Mouse (Mus musculus) heart, postnatal 0 days (tissue): Measurements from ENCODE around the gene Ugt1a6a. TPM values are rescaled to one million over a fixed set of nuclear protein-coding genes. Genes with fewer than 3 reads are reported as not detected.

Experiments
- ATAC-seq: fragments of 200-750 bp; cut with Nextera tagmentation; 2 replicates; pipeline ENCODE4 v1.8.0; 2017; ENCODE audit warnings: low read depth, moderate number of reproducible peaks, moderate library complexity; ENCODE audit not compliant: insufficient read depth
- DNase-seq: peaks from one replicate; pipeline ENCODE4 v3.0.0-alpha.2; 2016; ENCODE audit warnings: low spot score
- H3K27ac ChIP-seq: fragments of 300-500 bp; sonication (generic); 2 replicates; pipeline ENCODE4 v1.5.1; 2014; ENCODE audit warnings: low read depth, mild to moderate bottlenecking
- H3K27me3 ChIP-seq: fragments of 300-500 bp; sonication (generic); 2 replicates; pipeline ENCODE4 v1.6.1; 2014; ENCODE audit warnings: low read length, mixed read lengths; ENCODE audit not compliant: control insufficient read depth, insufficient read depth
- H3K36me3 ChIP-seq: fragments of 300-500 bp; sonication (generic); replicated peaks from 2 replicates; pipeline ENCODE4 v1.6.1; 2014; ENCODE audit warnings: low read length, mixed read lengths; ENCODE audit not compliant: control insufficient read depth, insufficient read depth
- H3K4me1 ChIP-seq: fragments of 300-500 bp; sonication (generic); 2 replicates; pipeline ENCODE4 v1.6.1; 2014; ENCODE audit warnings: antibody characterized with exemption; ENCODE audit not compliant: control insufficient read depth, insufficient read depth
- H3K4me2 ChIP-seq: fragments of 300-500 bp; sonication (generic); 2 replicates; pipeline ENCODE4 v1.6.1; 2014; ENCODE audit warnings: low read depth, mild to moderate bottlenecking, low read length, moderate library complexity
- H3K4me3 ChIP-seq: fragments of 300-500 bp; sonication (generic); 2 replicates; pipeline ENCODE4 v1.5.1; 2014; ENCODE audit warnings: low read depth, low read length
- H3K9ac ChIP-seq: fragments of 300-500 bp; sonication (generic); replicated peaks from 2 replicates; pipeline ENCODE4 v1.6.1; 2014; ENCODE audit warnings: low read depth, low read length, mixed read lengths
- H3K9me3 ChIP-seq: fragments of 300-500 bp; sonication (generic); replicated peaks from 2 replicates; pipeline ENCODE4 v1.6.1; 2016; ENCODE audit warnings: low read length; ENCODE audit not compliant: control insufficient read depth
- CTCF ChIP-seq: IDR thresholded peaks from 2 replicates; pipeline ENCODE4 v1.5.1; 2016; ENCODE audit warnings: antibody characterized with exemption, control low read depth, low read depth
- EP300 ChIP-seq: IDR thresholded peaks from 2 replicates; pipeline ENCODE4 v1.6.1; 2016; ENCODE audit warnings: antibody characterized with exemption, low read depth
- WGBS: fragments of 180-500 bp; shearing (Covaris S2); extraction: QIAGEN DNeasy Blood & Tissue Kit; methylation state at CpG from one replicate; pipeline ENCODE4 v1.1.7; 2014; 5-methylcytosine and 5-hydroxymethylcytosine counted together
- polyA plus RNA-seq: library from polyadenylated mRNA; unstranded; fragments of >200 nt; fragmentation: Nextera tagmentation; extraction: Ambion mirVana; gene quantifications from 2 replicates; pipeline ENCODE4 v1.2.1, GENCODE M21; 2015
- total RNA-seq: library from RNA; depleted of rRNA; stranded (reverse); fragments of >200 nt; gene quantifications from 2 replicates; pipeline ENCODE4 v1.2.3, GENCODE M21; 2014; ENCODE audit warnings: low replicate concordance

Ugt1a6a gene
- total and polyA plus RNA-seq, 2 experiments from 2014 or later = 0.66 to 2.2 TPM

DNA sequence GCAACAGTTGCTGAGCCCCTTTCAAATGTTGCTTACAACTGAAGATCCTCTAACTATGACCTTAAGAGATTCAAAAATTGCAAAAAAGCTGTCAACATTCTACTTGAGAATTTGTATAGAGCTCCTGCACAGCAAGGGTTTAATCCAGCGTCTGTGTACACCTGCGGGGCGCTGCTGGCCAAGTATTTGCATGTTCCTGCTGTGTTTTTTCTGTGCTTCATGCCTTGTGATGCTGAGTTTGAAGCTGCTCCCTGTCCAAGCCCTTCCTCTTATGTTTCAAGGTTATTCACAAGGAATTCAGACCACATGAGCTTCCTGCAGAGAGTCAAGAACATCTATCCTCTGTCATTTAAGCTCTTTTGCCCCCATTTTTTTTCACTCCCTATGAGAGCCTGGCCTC is 57.5 kb downstream of the Ugt1a6a start:
- 65% methylated on average over 3 of the region's 3 CpGs for WGBS
- DNase-seq = no peak
- Histone ChIP-seq H3K27me3 (no peaks in the 10 kb centered on the region), H3K9me3 (no peaks in the 10 kb centered on the region), H3K4me3 (no peak overlapping the region), H3K9ac (no peak overlapping the region), H3K4me2 (no peak overlapping the region), H3K27ac (no peak overlapping the region), H3K36me3 (no peaks in the 10 kb centered on the region), H3K4me1 (no peaks in the 10 kb centered on the region)
- ATAC-seq = no peak
- TF ChIP-seq EP300 (no peak), CTCF (no peak)

DNA sequence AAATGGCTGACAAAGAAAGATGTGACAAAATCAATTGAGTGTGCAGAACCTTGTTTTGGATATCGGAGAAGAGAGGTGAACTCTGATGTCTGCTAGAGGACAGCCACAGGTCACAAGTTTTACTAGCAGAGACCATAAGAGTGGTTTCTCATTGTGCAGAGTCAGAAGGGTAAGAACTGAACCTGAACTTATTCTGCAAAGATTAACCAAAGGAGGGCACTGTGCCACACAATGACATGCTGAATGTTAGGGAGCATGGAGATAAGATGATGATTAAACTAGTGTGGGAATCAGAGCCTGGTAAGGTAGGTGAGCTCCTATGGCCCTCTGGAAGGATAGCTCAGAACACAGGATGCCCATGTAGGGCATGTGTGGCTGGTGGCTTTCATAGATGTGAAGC is 61.1 kb downstream of the Ugt1a6a start:
- H3K36me3 ChIP-seq = no peaks in the 10 kb centered on the region
- no peak overlapping the region for H3K4me2 ChIP-seq
- ATAC-seq = no peak
- no peaks in the 10 kb centered on the region for H3K9me3 ChIP-seq
- TF ChIP-seq EP300 (no peak), CTCF (no peak)
- H3K27ac ChIP-seq = no peak overlapping the region
- no peak overlapping the region for H3K9ac ChIP-seq
- no peaks in the 10 kb centered on the region for H3K4me1 ChIP-seq
- DNase-seq = no peak
- H3K4me3 ChIP-seq = no peak overlapping the region
- H3K27me3 ChIP-seq = no peaks in the 10 kb centered on the region
- 83% methylated on average over 1 of the region's 1 CpGs for WGBS

- WGBS = 68% methylated on average over 3 of the region's 3 CpGs
- Histone ChIP-seq H3K9ac (no peak overlapping the region), H3K4me1 (no peaks in the 10 kb centered on the region), H3K27ac (no peak overlapping the region), H3K36me3 (no peaks in the 10 kb centered on the region), H3K27me3 (no peaks in the 10 kb centered on the region), H3K4me3 (no peak overlapping the region), H3K9me3 (no peaks in the 10 kb centered on the region), H3K4me2 (no peak overlapping the region)
- TF ChIP-seq CTCF = no peak
- TF ChIP-seq EP300 = no peak
- DNase-seq = no peak
- ATAC-seq = no peak
Measured at GRCm38 (mm10) chr1:88197443-88197842, 62.8 kb downstream of the Ugt1a6a start.

GRCm38 (mm10) chr1:88199996-88200395 is 65.4 kb downstream of the Ugt1a6a start:
- no peak for TF ChIP-seq CTCF
- TF ChIP-seq EP300 = no peak
- no peaks in the 10 kb centered on the region for H3K4me1 ChIP-seq
- H3K4me2 ChIP-seq = no peak overlapping the region
- H3K9me3 ChIP-seq = no peaks in the 10 kb centered on the region; the same call in 1 of the 2 replicates
- H3K27ac ChIP-seq = no peak overlapping the region
- ATAC-seq (no peak), DNase-seq (no peak)
- whole genome bisulfite sequencing = 46% methylated on average over 2 of the region's 2 CpGs
- no peak overlapping the region for H3K9ac ChIP-seq
- H3K4me3 ChIP-seq = no peak overlapping the region
- no peaks in the 10 kb centered on the region for H3K27me3 ChIP-seq
- H3K36me3 ChIP-seq = no peaks in the 10 kb centered on the region

DNA sequence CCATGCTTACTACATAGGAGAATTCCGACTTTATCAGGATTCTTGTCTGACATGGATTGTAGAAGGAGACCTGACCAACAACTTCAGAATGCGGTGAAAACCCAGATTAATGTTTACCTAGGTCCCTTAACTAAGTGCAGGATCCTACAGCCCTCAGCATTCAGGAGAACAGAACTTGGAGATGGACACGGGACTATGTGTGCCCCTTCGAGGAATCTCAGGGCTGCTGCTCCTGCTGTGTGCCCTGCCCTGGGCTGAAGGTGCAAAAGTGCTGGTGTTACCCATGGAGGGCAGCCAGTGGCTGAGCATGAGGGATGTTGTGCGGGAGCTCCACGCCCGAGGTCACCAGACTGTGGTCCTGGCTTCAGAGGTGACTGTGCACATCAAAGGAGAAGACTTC is 65.8 kb downstream of the Ugt1a6a start, which contains the start of gene Ugt1a2:
TSS of gene Ugt1a2 (plus strand) at position 146 of the 400 bp plus-strand sequence.
- H3K36me3 ChIP-seq = no peaks in the 10 kb centered on the region
- no peak within 1 kb of the TSS for H3K9ac ChIP-seq
- H3K4me3 ChIP-seq = no peak within 1 kb of the TSS
- no peak within 1 kb of the TSS for H3K27ac ChIP-seq
- no peak within 1 kb of the TSS for H3K4me2 ChIP-seq
- no peaks in the 10 kb centered on the region for H3K27me3 ChIP-seq
- WGBS = 69% methylated on average over 7 of the region's 7 CpGs
- H3K9me3 ChIP-seq = no peaks in the 10 kb centered on the region; the same call in 1 of the 2 replicates
- no peak for ATAC-seq
- H3K4me1 ChIP-seq = 0 out of 2 replicates have a peak, but pooled peaks cover 4% of the 10 kb centered on the region
- TF ChIP-seq EP300 = no peak
- TF ChIP-seq CTCF = no peak
- no peak for DNase-seq

- ATAC-seq = peak; percentile 97
- Histone ChIP-seq H3K4me3 (peak within 1 kb of the TSS; percentile 46), H3K4me1 (0 out of 2 replicates have a peak, but pooled peaks cover 4% of the 10 kb centered on the region), H3K36me3 (no peaks in the 10 kb centered on the region), H3K4me2 (peak within 1 kb of the TSS; percentile 72), H3K27me3 (no peaks in the 10 kb centered on the region), H3K9ac (peak within 1 kb of the TSS; percentile 50), H3K27ac (no peak within 1 kb of the TSS), H3K9me3 (no peaks in the 10 kb centered on the region; the same call in 1 of the 2 replicates)
- WGBS = 8% methylated on average over 52 of the region's 62 CpGs
- TF ChIP-seq CTCF (no peak), EP300 (no peak)
- no peak for DNase-seq
Measured at GRCm38 (mm10) chr1:88205294-88205922, 70.8 kb downstream of the Ugt1a6a start, which contains the start of gene Dnajb3. Gene Dnajb3, minus strand, starts transcription at chr1:88205782.
